Mouse (Mus musculus) stomach, embryonic 16.5 days (tissue): Measurements from ENCODE around the gene P4ha2. TPM values are rescaled to one million over a fixed set of nuclear protein-coding genes. Genes with fewer than 3 reads are reported as not detected.

Source experiments
- ATAC-seq: fragments of 200-750 bp; cut with Nextera tagmentation; 2 replicates; pipeline ENCODE4 v1.8.0; 2017; ENCODE audit warnings: moderate number of reproducible peaks, moderate TSS enrichment; ENCODE audit not compliant: insufficient read depth, low FRiP score
- H3K27ac ChIP-seq: fragments of 300-500 bp; sonication (generic); 2 replicates; pipeline ENCODE4 v1.5.1; 2014; ENCODE audit warnings: low read length
- H3K27me3 ChIP-seq: fragments of 300-500 bp; sonication (generic); 2 replicates; pipeline ENCODE4 v1.6.1; 2014; ENCODE audit warnings: low read length, control low read depth, mixed read lengths; ENCODE audit not compliant: control insufficient read depth, insufficient read depth
- H3K36me3 ChIP-seq: fragments of 300-500 bp; sonication (generic); 2 replicates; pipeline ENCODE4 v1.6.1; 2014; ENCODE audit warnings: low read length; ENCODE audit not compliant: control insufficient read depth, insufficient read depth
- H3K4me1 ChIP-seq: fragments of 300-500 bp; sonication (generic); 2 replicates; pipeline ENCODE4 v1.6.1; 2014; ENCODE audit warnings: low read length, control low read depth, mixed read lengths; ENCODE audit not compliant: control insufficient read depth, insufficient read depth
- H3K4me2 ChIP-seq: fragments of 300-500 bp; sonication (generic); 2 replicates; pipeline ENCODE4 v1.6.1; 2014; ENCODE audit warnings: low read depth, low read length, mixed read lengths
- H3K4me3 ChIP-seq: fragments of 300-500 bp; sonication (generic); replicated peaks from 2 replicates; pipeline ENCODE4 v1.5.1; 2014; ENCODE audit warnings: mild to moderate bottlenecking, low read length
- H3K9ac ChIP-seq: fragments of 300-500 bp; sonication (generic); 2 replicates; pipeline ENCODE4 v1.6.1; 2014; ENCODE audit warnings: low read length
- H3K9me3 ChIP-seq: fragments of 300-500 bp; sonication (generic); replicated peaks from 2 replicates; pipeline ENCODE4 v1.6.1; 2016; ENCODE audit warnings: low read length, control low read depth; ENCODE audit not compliant: control insufficient read depth
- WGBS: fragments of 180-500 bp; shearing (Covaris S2); extraction: QIAGEN DNeasy Blood & Tissue Kit; methylation state at CpG from one replicate; pipeline ENCODE4 v1.1.7; 2014; 5-methylcytosine and 5-hydroxymethylcytosine counted together
- polyA plus RNA-seq: library from polyadenylated mRNA; unstranded; fragments of >200 nt; fragmentation: Nextera tagmentation; extraction: Ambion mirVana; gene quantifications from 2 replicates; pipeline ENCODE4 v1.2.1, GENCODE M21; 2015

P4ha2 gene
- polyA plus RNA-seq, 1 experiment from 2014 or later, result 78.6 TPM

- no peak for ATAC-seq
- Histone ChIP-seq H3K4me3 (no peak overlapping the region), H3K4me2 (no peak overlapping the region), H3K36me3 (no peaks in the 10 kb centered on the region), H3K9me3 (no peaks in the 10 kb centered on the region), H3K27me3 (no peaks in the 10 kb centered on the region), H3K27ac (no peak overlapping the region), H3K4me1 (no peaks in the 10 kb centered on the region), H3K9ac (no peak overlapping the region)
- 87% methylated on average over 4 of the region's 4 CpGs for WGBS
Measured at GRCm38 (mm10) chr11:54174226-54174625, 74.3 kb downstream of the P4ha2 start.

GRCm38 (mm10) chr11:54174877-54175276 is 75.0 kb downstream of the P4ha2 start:
- Histone ChIP-seq H3K27ac (no peak overlapping the region), H3K9me3 (no peaks in the 10 kb centered on the region)
- 59% methylated on average over 2 of the region's 2 CpGs for WGBS

More at GRCm38 (mm10) chr11:54174877-54175276, 75.0 kb downstream of the P4ha2 start:
- Histone ChIP-seq H3K9ac (no peak overlapping the region), H3K36me3 (no peaks in the 10 kb centered on the region), H3K4me2 (no peak overlapping the region), H3K4me3 (no peak overlapping the region), H3K27me3 (no peaks in the 10 kb centered on the region), H3K4me1 (no peaks in the 10 kb centered on the region)
- ATAC-seq, result no peak

Other genes with a start within 250 kb of the P4ha2 start
- gene Gm12216, start 240.8 kb upstream of the P4ha2 start, polyA plus RNA-seq, result 2.0 and 2.4 TPM in 2 replicates
- 9.4 and 10.7 TPM in 2 replicates for gene Slc22a5, start 208.4 kb upstream of the P4ha2 start, polyA plus RNA-seq
- 8.9 and 9.2 TPM in 2 replicates for gene Slc22a21, start 119.8 kb upstream of the P4ha2 start, polyA plus RNA-seq
- gene Slc22a4, start 72.0 kb upstream of the P4ha2 start, polyA plus RNA-seq, result 2.7 and 2.9 TPM in 2 replicates
- gene Pdlim4, start 31.1 kb upstream of the P4ha2 start, polyA plus RNA-seq, result 63.7 and 65.9 TPM in 2 replicates
- gene Csf2, start 149.6 kb downstream of the P4ha2 start, polyA plus RNA-seq, result not detected in 2 replicates
- not detected in 2 replicates for gene Il3, start 167.2 kb downstream of the P4ha2 start, polyA plus RNA-seq
- 1.5 and 2.5 TPM in 2 replicates for gene Acsl6, start 203.7 kb downstream of the P4ha2 start, polyA plus RNA-seq